Mouse (Mus musculus): ENCODE measurements around the gene Gm16442. TPM values are rescaled to one million over a fixed set of nuclear protein-coding genes. Genes with fewer than 3 reads are reported as not detected.
"Not testable (repeated sequence)": the region's sequence is repeated elsewhere in the genome, so short reads cannot be mapped to it uniquely, and the experiment has no call there.

The Gm16442 gene
- not detected in 2 replicates for polyA plus RNA-seq (2014; fragmentation: Nextera tagmentation; extraction: Ambion mirVana)

DNA sequence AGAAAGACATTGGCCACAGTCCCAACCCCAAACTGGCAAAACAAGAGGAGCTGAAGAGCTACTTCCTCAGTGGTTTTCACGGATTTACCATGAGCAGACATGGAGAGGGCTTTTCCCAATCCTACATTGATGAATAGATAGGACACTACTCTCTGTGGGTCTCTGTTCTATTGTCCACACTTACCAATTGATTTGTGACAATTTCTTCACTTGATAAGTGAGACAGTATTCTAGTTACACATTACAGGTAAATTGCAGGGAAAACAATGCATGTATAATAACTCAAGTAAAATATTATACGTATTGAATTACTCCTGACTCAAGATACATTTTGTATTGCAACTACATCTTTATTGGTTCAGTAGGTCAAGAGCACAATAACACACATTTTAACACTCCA lies at the start of gene Gm16442:
TSS of gene Gm16442 (minus strand) at position 101 of the 400 bp plus-strand sequence.
- not testable (repeated sequence) for H3K27me3 ChIP-seq (ENCODE audit: control insufficient read depth, insufficient read depth, low read length); H3K4me3 ChIP-seq (ENCODE audit: low read length); H3K27ac ChIP-seq (ENCODE audit: low read depth, low read length); H3K4me1 ChIP-seq (ENCODE audit: control insufficient read depth, insufficient read depth, low read length); H3K9me3 ChIP-seq (ENCODE audit: control insufficient read depth, low read length); ATAC-seq (ENCODE audit: low FRiP score, low TSS enrichment); H3K36me3 ChIP-seq (ENCODE audit: control insufficient read depth, insufficient read depth, low read length); H3K9ac ChIP-seq (ENCODE audit: low read depth, low read length); H3K4me2 ChIP-seq (replicated peaks; ENCODE audit: low read depth, low read length)
- no CpG with 5 or more reads among the region's 2 CpGs for WGBS

DNA sequence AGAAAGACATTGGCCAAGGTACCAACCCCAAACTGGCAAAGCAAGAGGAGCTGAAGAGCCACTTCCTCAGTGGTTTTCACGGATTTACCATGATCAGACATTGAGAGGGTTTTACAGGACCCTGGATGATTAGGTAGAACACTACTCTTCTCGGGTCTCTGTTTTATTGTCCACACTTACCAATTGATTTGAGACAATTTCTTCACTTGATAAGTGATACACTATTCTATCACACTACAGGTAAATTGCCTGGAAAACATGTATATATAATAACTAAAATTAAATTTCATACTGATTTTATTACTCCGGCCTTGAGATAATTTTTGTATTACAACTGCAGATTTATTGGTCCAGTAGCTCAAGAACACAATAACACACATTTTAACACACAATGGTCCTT lies 45.9 kb upstream of the Gm16442 start, which contains the start of gene Vmn1r94:
TSS of gene Vmn1r94 (minus strand) at position 101 of the 400 bp plus-strand sequence.
- H3K4me3 ChIP-seq (ENCODE audit: low read length); H3K36me3 ChIP-seq (ENCODE audit: control insufficient read depth, insufficient read depth, low read length); H3K27ac ChIP-seq (ENCODE audit: low read depth, low read length); H3K4me2 ChIP-seq (replicated peaks; ENCODE audit: low read depth, low read length); H3K27me3 ChIP-seq (ENCODE audit: control insufficient read depth, insufficient read depth, low read length); ATAC-seq (ENCODE audit: low FRiP score, low TSS enrichment); H3K9me3 ChIP-seq (ENCODE audit: control insufficient read depth, low read length); H3K9ac ChIP-seq (ENCODE audit: low read depth, low read length); H3K4me1 ChIP-seq (ENCODE audit: control insufficient read depth, insufficient read depth, low read length): not testable (repeated sequence)
- WGBS = no CpG with 5 or more reads among the region's 3 CpGs

GRCm38 (mm10) chr7:20138988-20139387 lies 16.6 kb upstream of the Gm16442 start, which contains the start of gene Vmn1r93:
Vmn1r93 (minus strand) TSS chr7:20139088.
- H3K36me3 ChIP-seq (ENCODE audit: control insufficient read depth, insufficient read depth, low read length); H3K4me2 ChIP-seq (replicated peaks; ENCODE audit: low read depth, low read length); H3K27ac ChIP-seq (ENCODE audit: low read depth, low read length); H3K9me3 ChIP-seq (ENCODE audit: control insufficient read depth, low read length); ATAC-seq (ENCODE audit: low FRiP score, low TSS enrichment); H3K9ac ChIP-seq (ENCODE audit: low read depth, low read length); H3K27me3 ChIP-seq (ENCODE audit: control insufficient read depth, insufficient read depth, low read length); H3K4me1 ChIP-seq (ENCODE audit: control insufficient read depth, insufficient read depth, low read length); H3K4me3 ChIP-seq (ENCODE audit: low read length): not testable (repeated sequence)
- no CpG with 5 or more reads among the region's 5 CpGs for WGBS

- H3K9me3 ChIP-seq (ENCODE audit: control insufficient read depth, low read length); ATAC-seq (ENCODE audit: low FRiP score, low TSS enrichment); H3K9ac ChIP-seq (ENCODE audit: low read depth, low read length); H3K27ac ChIP-seq (ENCODE audit: low read depth, low read length); H3K4me2 ChIP-seq (replicated peaks; ENCODE audit: low read depth, low read length); H3K4me1 ChIP-seq (ENCODE audit: control insufficient read depth, insufficient read depth, low read length); H3K27me3 ChIP-seq (ENCODE audit: control insufficient read depth, insufficient read depth, low read length); H3K36me3 ChIP-seq (ENCODE audit: control insufficient read depth, insufficient read depth, low read length); H3K4me3 ChIP-seq (ENCODE audit: low read length): not testable (repeated sequence)
- 79% methylated on average over 5 of the region's 5 CpGs for WGBS
Measured at GRCm38 (mm10) chr7:20099380-20099779, 23.0 kb downstream of the Gm16442 start, which contains the start of gene Vmn1r91. Vmn1r91 (plus strand) TSS chr7:20099680.

DNA sequence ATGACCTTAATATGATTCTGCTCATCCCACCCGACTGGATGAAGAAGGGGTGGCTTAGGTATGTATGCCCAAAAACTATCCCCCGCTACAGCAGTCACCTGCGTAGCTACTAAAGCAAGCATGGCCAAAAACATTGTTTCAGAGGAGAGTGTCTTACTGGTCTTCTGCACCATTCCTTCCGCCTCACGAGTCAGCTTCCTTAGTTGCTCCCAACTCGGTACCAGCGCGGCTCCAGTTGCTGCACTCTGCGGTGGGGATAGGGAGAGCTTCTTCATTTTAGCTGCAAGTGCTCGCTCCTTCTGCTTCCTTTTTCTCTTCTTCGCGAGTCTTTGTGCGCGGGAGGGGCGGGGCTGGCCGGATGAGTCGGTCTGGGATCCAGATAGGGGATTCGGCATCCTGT lies 44.3 kb downstream of the Gm16442 start:
- H3K27ac ChIP-seq (ENCODE audit: low read depth, low read length); H3K27me3 ChIP-seq (ENCODE audit: control insufficient read depth, insufficient read depth, low read length); H3K4me1 ChIP-seq (ENCODE audit: control insufficient read depth, insufficient read depth, low read length); H3K9ac ChIP-seq (ENCODE audit: low read depth, low read length); H3K4me3 ChIP-seq (ENCODE audit: low read length); H3K4me2 ChIP-seq (replicated peaks; ENCODE audit: low read depth, low read length); ATAC-seq (ENCODE audit: low FRiP score, low TSS enrichment); H3K9me3 ChIP-seq (ENCODE audit: control insufficient read depth, low read length); H3K36me3 ChIP-seq (ENCODE audit: control insufficient read depth, insufficient read depth, low read length): not testable (repeated sequence)
- WGBS = 75% methylated on average over 18 of the region's 18 CpGs

Other genes starting within 250 kb of the Gm16442 start
- gene Ceacam19, start 234.6 kb downstream of the Gm16442 start, polyA plus RNA-seq (2014; fragmentation: Nextera tagmentation; extraction: Ambion mirVana) = not detected in 2 replicates
- gene Pvr, start 201.4 kb downstream of the Gm16442 start, polyA plus RNA-seq (2014; fragmentation: Nextera tagmentation; extraction: Ambion mirVana) = 9.6 and 10.8 TPM in 2 replicates
- not detected in 2 replicates for gene Igsf23, start 171.8 kb downstream of the Gm16442 start, polyA plus RNA-seq (2014; fragmentation: Nextera tagmentation; extraction: Ambion mirVana)
- gene Ceacam20, start 157.2 kb downstream of the Gm16442 start, polyA plus RNA-seq (2014; fragmentation: Nextera tagmentation; extraction: Ambion mirVana) = not detected in 2 replicates
- gene Nlrp9b, start 131.1 kb downstream of the Gm16442 start, polyA plus RNA-seq (2014; fragmentation: Nextera tagmentation; extraction: Ambion mirVana) = not detected in 2 replicates
- gene Vmn1r91, start 22.9 kb downstream of the Gm16442 start, polyA plus RNA-seq (2014; fragmentation: Nextera tagmentation; extraction: Ambion mirVana) = not detected in 2 replicates
- gene Vmn1r93, start 16.5 kb upstream of the Gm16442 start, polyA plus RNA-seq (2014; fragmentation: Nextera tagmentation; extraction: Ambion mirVana) = not detected in 2 replicates
- gene Vmn1r94, start 45.8 kb upstream of the Gm16442 start, polyA plus RNA-seq (2014; fragmentation: Nextera tagmentation; extraction: Ambion mirVana) = not detected in 2 replicates
- not detected in 2 replicates for gene Vmn1r95, start 71.1 kb upstream of the Gm16442 start, polyA plus RNA-seq (2014; fragmentation: Nextera tagmentation; extraction: Ambion mirVana)
- not detected in 2 replicates for gene Gm6164, start 83.0 kb upstream of the Gm16442 start, polyA plus RNA-seq (2014; fragmentation: Nextera tagmentation; extraction: Ambion mirVana)
- not detected in 2 replicates for gene Gm4498, start 111.2 kb upstream of the Gm16442 start, polyA plus RNA-seq (2014; fragmentation: Nextera tagmentation; extraction: Ambion mirVana)
- not detected in 2 replicates for gene Gm5890, start 140.3 kb upstream of the Gm16442 start, polyA plus RNA-seq (2014; fragmentation: Nextera tagmentation; extraction: Ambion mirVana)
- not detected in 2 replicates for gene Gm4133, start 211.5 kb upstream of the Gm16442 start, polyA plus RNA-seq (2014; fragmentation: Nextera tagmentation; extraction: Ambion mirVana)